Mouse (Mus musculus) heart, embryonic 12.5 days (tissue): ENCODE measurements at regions not wholly inside any gene's neighbourhood (a gene's known extent, or its start where the extent isn't known, plus 50 kb on each side); places are given as distances from the start of the nearest gene placed in this dataset.

Experiments used
- ATAC-seq: fragments of 200-750 bp; cut with Nextera tagmentation; 2 replicates; pipeline ENCODE4 v1.8.0; 2017; ENCODE audit warnings: moderate TSS enrichment, moderate library complexity; ENCODE audit not compliant: insufficient number of reproducible peaks, low FRiP score
- H3K27ac ChIP-seq: fragments of 300-500 bp; sonication (generic); 2 replicates; pipeline ENCODE4 v1.5.1; 2016; ENCODE audit warnings: mild to moderate bottlenecking, moderate library complexity; ENCODE audit not compliant: poor library complexity, severe bottlenecking
- H3K27me3 ChIP-seq: fragments of 300-500 bp; sonication (generic); replicated peaks from 2 replicates; pipeline ENCODE4 v1.6.1; 2016; ENCODE audit warnings: mild to moderate bottlenecking, moderate library complexity
- H3K36me3 ChIP-seq: fragments of 300-500 bp; sonication (generic); 2 replicates; pipeline ENCODE4 v1.6.1; 2016; ENCODE audit warnings: mild to moderate bottlenecking, moderate library complexity
- H3K4me1 ChIP-seq: fragments of 300-500 bp; sonication (generic); replicated peaks from 2 replicates; pipeline ENCODE4 v1.6.1; 2016; ENCODE audit warnings: mild to moderate bottlenecking
- H3K4me2 ChIP-seq: fragments of 300-500 bp; sonication (generic); 2 replicates; pipeline ENCODE4 v1.6.1; 2016; ENCODE audit warnings: mild to moderate bottlenecking, moderate library complexity
- H3K4me3 ChIP-seq: fragments of 300-500 bp; sonication (generic); 2 replicates; pipeline ENCODE4 v1.5.1; 2016; ENCODE audit warnings: mild to moderate bottlenecking
- H3K9ac ChIP-seq: fragments of 300-500 bp; sonication (generic); 2 replicates; pipeline ENCODE4 v1.6.1; 2016; ENCODE audit warnings: mild to moderate bottlenecking, moderate library complexity
- H3K9me3 ChIP-seq: fragments of 300-500 bp; sonication (generic); replicated peaks from 2 replicates; pipeline ENCODE4 v1.6.1; 2016; ENCODE audit warnings: mild to moderate bottlenecking, moderate library complexity
- WGBS: fragments of 180-500 bp; shearing (Covaris S2); methylation state at CpG from one replicate; pipeline ENCODE4 v1.1.7; 2016; 5-methylcytosine and 5-hydroxymethylcytosine counted together

DNA sequence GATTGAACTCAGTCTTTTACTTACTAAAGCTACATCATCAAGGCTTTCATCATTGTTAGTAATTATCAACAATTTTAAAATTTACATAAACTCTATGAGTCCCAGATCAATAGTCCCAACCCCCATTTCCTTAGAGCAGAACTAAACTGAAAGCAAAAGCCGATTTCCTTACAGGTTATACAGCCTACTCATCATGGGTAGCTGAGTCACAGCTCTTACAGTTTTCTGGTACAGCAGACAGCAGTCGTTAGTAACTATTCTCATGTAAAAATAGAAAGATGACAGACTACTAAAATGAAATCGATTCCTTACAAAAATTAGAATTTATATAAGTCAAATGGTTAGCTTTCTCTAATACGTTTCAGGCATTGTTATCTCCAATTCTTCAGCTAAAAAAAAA lies 557.5 kb downstream of the Ipmk start:
- H3K9me3 ChIP-seq: no peaks in the 10 kb centered on the region; the same call in 1 of the 2 replicates
- H3K4me3 ChIP-seq: no peak overlapping the region
- no peak for ATAC-seq
- no peaks in the 10 kb centered on the region for H3K27me3 ChIP-seq
- no peaks in the 10 kb centered on the region for H3K4me1 ChIP-seq
- no peaks in the 10 kb centered on the region for H3K36me3 ChIP-seq
- H3K27ac ChIP-seq: no peak overlapping the region
- no peak overlapping the region for H3K9ac ChIP-seq
- WGBS: 67% methylated on average over 4 of the region's 4 CpGs
- H3K4me2 ChIP-seq: no peak overlapping the region
